Mouse (Mus musculus): Measurements from ENCODE around the gene Mettl16. TPM values are rescaled to one million over a fixed set of nuclear protein-coding genes. Genes with fewer than 3 reads are reported as not detected.
A peak's percentile ranks its signal among the peaks of the same experiment; 100 is the strongest.

The Mettl16 gene
- polyA plus RNA-seq, 1 experiment from 2014 or later: 58.4 TPM

DNA sequence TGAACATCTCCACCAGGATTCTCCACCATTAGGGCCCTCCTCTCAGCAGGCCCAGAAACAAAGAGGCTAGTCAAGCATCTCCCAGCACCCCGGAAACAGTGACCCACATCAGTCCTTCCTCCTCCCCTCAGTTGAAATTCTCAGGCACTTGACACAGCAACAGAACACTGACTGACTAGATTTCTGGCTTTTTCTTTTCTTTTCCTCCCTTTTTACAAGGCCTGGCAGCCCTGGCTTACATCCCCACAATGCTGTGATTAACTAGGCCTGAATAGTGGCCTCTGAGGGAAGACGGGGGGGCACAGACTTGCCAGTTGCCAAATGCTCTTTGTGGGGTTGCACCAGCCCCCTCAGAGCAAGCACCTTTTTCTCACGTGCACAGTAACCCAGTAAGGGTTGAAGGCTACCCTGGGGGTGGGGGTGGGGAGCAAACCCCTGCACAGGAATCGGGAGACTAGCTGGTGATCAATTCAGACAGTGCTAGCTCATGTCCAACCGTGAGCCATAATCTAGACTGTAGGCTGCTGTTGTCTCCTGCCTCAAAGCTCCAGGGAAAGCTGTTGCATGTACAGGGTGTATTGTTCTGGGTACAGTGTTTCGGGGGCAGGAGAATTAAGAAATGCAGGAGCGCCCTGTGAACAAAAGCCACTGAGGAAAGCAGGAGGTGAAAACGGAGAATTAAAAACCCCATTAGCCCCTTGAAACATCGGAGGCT lies 19.1 kb upstream of the Mettl16 start:
- Histone ChIP-seq H3K27ac (no peak overlapping the region), H3K9me3 (no peaks in the 10 kb centered on the region), H3K4me2 (no peak overlapping the region), H3K4me1 (0 out of 2 replicates have a peak, but pooled peaks cover 4% of the 10 kb centered on the region), H3K36me3 (no peaks in the 10 kb centered on the region), H3K9ac (0 out of 2 replicates have a peak overlapping the region, but pooled peaks have one; percentile 49), H3K27me3 (no peaks in the 10 kb centered on the region), H3K4me3 (no peak overlapping the region)
- 55% methylated on average over 9 of the region's 9 CpGs for WGBS
- no peak for ATAC-seq (ENCODE audit: insufficient number of reproducible peaks, insufficient read depth, low FRiP score, low TSS enrichment, low read depth)

DNA sequence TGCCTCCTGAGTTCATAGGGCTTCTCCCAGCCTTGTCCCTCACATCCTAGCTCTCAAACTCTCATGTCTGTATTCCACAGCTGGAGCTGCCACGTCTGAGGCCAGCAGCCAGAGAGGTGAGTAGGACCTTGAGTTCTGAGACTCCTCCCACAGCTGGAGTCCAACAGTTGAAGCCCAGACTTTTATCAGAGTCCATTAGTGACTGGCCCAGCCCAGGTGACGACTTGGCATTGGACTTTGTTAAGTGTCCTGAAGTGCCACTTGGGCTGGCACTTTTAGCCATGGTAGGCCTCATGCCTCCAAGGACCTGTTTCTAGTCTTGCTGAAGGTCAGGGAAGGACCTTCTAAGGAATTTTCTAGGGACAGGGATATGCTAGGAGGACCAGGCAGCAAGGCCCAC lies 14.0 kb upstream of the Mettl16 start:
- no peak overlapping the region for H3K9ac ChIP-seq
- H3K4me1 ChIP-seq: no peaks in the 10 kb centered on the region
- no peak overlapping the region for H3K4me3 ChIP-seq
- no peak for ATAC-seq (ENCODE audit: insufficient number of reproducible peaks, insufficient read depth, low FRiP score, low TSS enrichment, low read depth)
- no peaks in the 10 kb centered on the region for H3K27me3 ChIP-seq
- no peaks in the 10 kb centered on the region for H3K9me3 ChIP-seq
- no peak overlapping the region for H3K27ac ChIP-seq
- H3K36me3 ChIP-seq: no peaks in the 10 kb centered on the region
- no peak overlapping the region for H3K4me2 ChIP-seq
- 58% methylated on average over 2 of the region's 2 CpGs for WGBS

DNA sequence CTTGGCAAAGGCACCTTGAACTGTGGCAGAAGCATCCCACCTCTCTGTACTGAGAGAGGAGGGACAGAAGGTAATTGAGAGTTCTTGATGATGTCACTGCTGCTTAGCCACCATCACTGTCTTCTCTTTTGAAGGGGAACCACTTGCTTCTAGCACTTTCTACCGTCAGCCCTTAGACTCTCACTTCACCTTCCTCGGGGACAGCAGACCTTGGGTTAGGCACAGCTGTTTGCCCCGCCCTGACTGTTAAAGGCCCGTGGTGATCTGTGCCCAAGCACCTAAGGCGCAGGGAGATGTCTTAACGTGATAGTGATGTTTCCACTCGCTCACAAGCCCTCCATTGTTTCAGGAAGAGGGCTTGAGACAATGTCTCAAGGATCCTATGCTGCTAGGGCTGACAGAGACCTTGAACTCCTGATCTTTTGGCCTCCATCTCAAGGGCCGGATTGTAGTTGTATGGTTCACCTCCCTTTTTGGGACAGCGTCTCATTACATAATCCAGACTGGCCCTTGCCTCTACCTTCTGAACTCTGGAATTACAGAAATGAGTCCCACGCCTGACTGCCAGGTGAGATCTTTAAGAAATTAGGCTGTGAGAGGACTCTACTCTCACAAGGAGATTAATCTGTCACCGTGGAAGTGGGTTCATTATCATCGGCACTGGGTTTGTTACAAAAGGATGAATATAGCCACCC lies 9.5 kb upstream of the Mettl16 start:
- Histone ChIP-seq H3K27ac (no peak overlapping the region), H3K4me3 (no peak overlapping the region), H3K36me3 (no peaks in the 10 kb centered on the region), H3K9me3 (no peaks in the 10 kb centered on the region), H3K27me3 (no peaks in the 10 kb centered on the region), H3K4me2 (no peak overlapping the region), H3K9ac (no peak overlapping the region), H3K4me1 (no peaks in the 10 kb centered on the region)
- WGBS: 71% methylated on average over 12 of the region's 12 CpGs
- ATAC-seq (ENCODE audit: insufficient number of reproducible peaks, insufficient read depth, low FRiP score, low TSS enrichment, low read depth): no peak

DNA sequence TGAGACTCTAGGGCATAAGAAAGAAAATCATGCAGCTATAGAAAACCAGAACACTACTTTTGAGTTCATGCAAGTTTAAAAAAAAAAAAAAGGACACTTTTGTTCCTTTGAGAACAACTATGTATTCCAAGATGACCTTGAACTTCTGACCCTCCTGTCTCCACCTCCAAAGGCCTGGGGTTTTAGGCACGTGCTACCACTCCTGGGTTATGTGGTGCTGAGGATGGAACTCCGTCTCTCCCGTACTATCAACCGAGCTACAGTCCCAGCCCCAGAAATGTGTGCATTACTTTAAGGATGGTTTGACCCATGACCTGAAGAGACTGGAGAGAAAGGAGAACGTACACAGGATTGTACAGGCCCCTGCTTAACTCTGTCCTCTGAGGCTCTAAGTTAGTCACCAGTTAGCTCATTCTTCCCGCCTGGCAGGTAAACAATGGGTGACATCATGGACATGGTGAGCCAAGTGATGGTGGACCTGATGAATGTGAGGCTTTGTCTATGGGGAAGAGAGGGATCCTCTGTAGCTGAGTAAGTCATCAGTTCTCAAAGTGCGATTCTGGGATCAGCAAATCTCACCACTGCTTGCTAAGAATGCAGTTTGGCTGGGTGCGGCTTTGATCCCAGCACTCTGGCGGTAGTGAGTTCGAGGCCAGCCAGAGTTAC lies 6.5 kb upstream of the Mettl16 start:
- H3K9me3 ChIP-seq: no peaks in the 10 kb centered on the region
- H3K9ac ChIP-seq: no peak overlapping the region
- H3K4me1 ChIP-seq: no peaks in the 10 kb centered on the region
- H3K4me2 ChIP-seq: no peak overlapping the region
- no peaks in the 10 kb centered on the region for H3K27me3 ChIP-seq
- WGBS: 75% methylated on average over 10 of the region's 10 CpGs
- H3K36me3 ChIP-seq: no peaks in the 10 kb centered on the region
- H3K4me3 ChIP-seq: no peak overlapping the region
- H3K27ac ChIP-seq: no peak overlapping the region
- ATAC-seq (ENCODE audit: insufficient number of reproducible peaks, insufficient read depth, low FRiP score, low TSS enrichment, low read depth): no peak

DNA sequence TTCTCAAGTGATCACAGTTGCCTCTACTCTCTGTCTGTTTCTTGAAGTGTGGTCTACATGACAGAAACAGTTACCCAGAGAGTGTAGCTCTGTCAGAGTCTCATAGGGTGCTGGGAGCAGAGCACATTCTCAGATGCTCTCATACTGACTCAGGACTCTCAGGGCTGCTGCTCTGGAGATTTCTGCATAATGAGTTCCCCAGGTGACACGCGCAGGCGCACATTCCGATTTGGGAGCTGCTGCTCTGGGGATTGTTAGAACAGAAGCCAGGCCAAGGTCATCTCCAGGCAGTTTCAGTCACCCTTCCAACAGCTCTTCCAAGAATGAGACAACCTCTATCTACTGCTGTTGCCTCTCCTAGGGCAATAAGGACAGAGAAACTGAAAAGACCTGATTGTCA lies 3.2 kb upstream of the Mettl16 start:
- no peak overlapping the region for H3K9ac ChIP-seq
- H3K4me3 ChIP-seq: no peak overlapping the region
- WGBS: 91% methylated on average over 4 of the region's 4 CpGs
- H3K27me3 ChIP-seq: no peaks in the 10 kb centered on the region
- no peak overlapping the region for H3K4me2 ChIP-seq
- no peaks in the 10 kb centered on the region for H3K36me3 ChIP-seq
- H3K4me1 ChIP-seq: peaks cover 16% of the 10 kb centered on the region
- ATAC-seq (ENCODE audit: insufficient number of reproducible peaks, insufficient read depth, low FRiP score, low TSS enrichment, low read depth): no peak
- H3K27ac ChIP-seq: no peak overlapping the region
- H3K9me3 ChIP-seq: no peaks in the 10 kb centered on the region

DNA sequence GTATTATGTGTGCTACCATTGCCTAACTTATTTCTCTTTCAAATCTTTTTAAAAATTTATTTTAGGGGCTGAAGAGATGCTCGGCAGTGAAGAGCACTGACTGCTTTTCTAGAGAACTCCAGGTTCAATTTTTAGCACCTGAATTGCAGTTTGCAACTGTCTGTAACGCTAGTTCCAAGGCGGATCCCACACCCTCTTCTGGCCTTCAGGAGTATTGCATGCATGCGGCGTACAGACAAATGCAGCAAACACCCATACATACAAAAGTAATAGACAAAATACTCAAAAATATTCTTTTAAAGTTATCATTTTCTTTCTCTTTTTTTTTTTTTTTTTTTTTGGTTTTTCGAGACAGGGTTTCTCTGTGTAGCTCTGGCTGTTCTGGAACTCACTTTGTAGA lies 2.6 kb upstream of the Mettl16 start:
- Histone ChIP-seq H3K27me3 (no peaks in the 10 kb centered on the region), H3K9me3 (no peaks in the 10 kb centered on the region), H3K4me1 (peaks cover 20% of the 10 kb centered on the region), H3K36me3 (no peaks in the 10 kb centered on the region), H3K4me2 (no peak overlapping the region), H3K4me3 (no peak overlapping the region), H3K9ac (no peak overlapping the region), H3K27ac (no peak overlapping the region)
- WGBS: 35% methylated on average over 6 of the region's 6 CpGs
- ATAC-seq (ENCODE audit: insufficient number of reproducible peaks, insufficient read depth, low FRiP score, low TSS enrichment, low read depth): no peak

DNA sequence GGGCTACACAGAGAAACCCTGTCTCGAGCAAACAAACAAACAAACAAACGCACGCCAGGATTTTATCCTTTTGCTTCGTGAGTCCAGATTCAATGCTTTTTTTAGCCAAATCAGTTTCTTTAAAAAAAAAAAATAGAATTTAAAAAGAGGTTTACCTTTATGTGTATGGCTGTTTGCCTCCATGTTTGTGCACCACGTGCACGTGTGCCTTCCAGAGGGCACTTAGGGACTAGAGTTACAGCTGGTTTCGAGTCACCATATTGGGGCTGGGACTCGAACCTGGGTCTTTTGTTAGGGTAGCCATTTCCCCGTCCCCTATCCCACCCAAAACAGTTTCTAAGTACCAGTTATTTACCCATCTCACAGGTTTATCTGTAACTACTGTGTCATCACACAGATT lies 593 bp upstream of the Mettl16 start:
- peaks cover 20% of the 10 kb centered on the region for H3K36me3 ChIP-seq
- WGBS: 81% methylated on average over 9 of the region's 9 CpGs
- peak overlapping the region; percentile 91 for H3K9ac ChIP-seq

DNA sequence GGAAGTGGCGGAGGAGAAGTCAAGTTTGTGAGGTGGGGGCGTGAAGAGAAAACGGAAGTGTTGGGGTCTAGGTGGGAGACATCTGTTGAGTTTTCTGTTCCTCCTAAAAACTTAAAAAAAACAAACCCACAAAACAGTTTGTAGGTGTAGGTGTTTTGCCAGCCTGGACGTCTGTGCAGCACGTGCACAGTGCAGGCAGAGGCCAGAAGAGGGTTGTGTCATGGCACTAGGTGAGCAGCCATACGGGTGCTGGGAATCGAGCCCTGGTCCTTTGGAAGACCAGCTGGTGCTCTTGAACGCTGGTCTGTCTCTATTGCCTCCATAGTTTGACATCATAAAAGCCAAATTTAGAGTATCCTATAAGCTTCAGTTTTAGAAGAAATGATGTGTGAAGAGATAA lies 604 bp downstream of the Mettl16 start:
- 13% methylated on average over 8 of the region's 8 CpGs for WGBS
- H3K27ac ChIP-seq: peak overlapping the region; percentile 96
- peak overlapping the region; percentile 91 for H3K9ac ChIP-seq
- no peak for ATAC-seq (ENCODE audit: insufficient number of reproducible peaks, insufficient read depth, low FRiP score, low TSS enrichment, low read depth)
- peaks cover 20% of the 10 kb centered on the region for H3K4me1 ChIP-seq
- H3K36me3 ChIP-seq: peaks cover 32% of the 10 kb centered on the region
- peak overlapping the region; percentile 77 for H3K4me2 ChIP-seq
- peak overlapping the region; percentile 91 for H3K4me3 ChIP-seq
- H3K9me3 ChIP-seq: no peaks in the 10 kb centered on the region
- no peaks in the 10 kb centered on the region for H3K27me3 ChIP-seq

More for the DNA sequence above, 593 bp upstream of the Mettl16 start:
- 0 out of 2 replicates have a peak, but pooled peaks have one; percentile 15 for ATAC-seq (ENCODE audit: insufficient number of reproducible peaks, insufficient read depth, low FRiP score, low TSS enrichment, low read depth)
- Histone ChIP-seq H3K9me3 (no peaks in the 10 kb centered on the region), H3K27ac (peak overlapping the region; percentile 96), H3K4me2 (peak overlapping the region; percentile 77), H3K4me1 (peaks cover 20% of the 10 kb centered on the region), H3K27me3 (no peaks in the 10 kb centered on the region), H3K4me3 (peak overlapping the region; percentile 91)

DNA sequence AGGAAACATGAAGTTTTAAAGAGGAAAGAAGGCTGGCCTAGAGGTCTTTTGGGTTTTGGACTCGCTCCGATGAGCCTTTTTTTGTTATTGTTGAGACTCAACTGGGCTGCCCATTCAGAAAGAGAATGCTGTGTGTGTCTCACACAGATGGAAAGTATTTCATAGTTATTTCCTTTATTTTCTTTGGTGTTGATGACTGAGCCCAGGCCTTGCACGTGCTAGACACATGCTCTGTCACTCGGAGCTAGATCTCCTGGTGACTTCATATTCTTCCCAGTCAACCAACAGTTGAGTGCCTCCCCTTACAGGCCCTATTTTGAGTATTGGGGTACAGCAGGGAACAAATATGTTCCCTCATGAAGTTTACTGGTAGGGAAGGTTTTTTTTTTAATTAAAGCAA lies 1.0 kb downstream of the Mettl16 start:
- H3K36me3 ChIP-seq: peaks cover 34% of the 10 kb centered on the region
- ATAC-seq (ENCODE audit: insufficient number of reproducible peaks, insufficient read depth, low FRiP score, low TSS enrichment, low read depth): no peak
- peak overlapping the region; percentile 77 for H3K4me2 ChIP-seq
- no peaks in the 10 kb centered on the region for H3K27me3 ChIP-seq
- 57% methylated on average over 4 of the region's 4 CpGs for WGBS
- H3K27ac ChIP-seq: peak overlapping the region; percentile 96; the same call in 1 of the 2 replicates
- H3K4me3 ChIP-seq: peak overlapping the region; percentile 91
- H3K4me1 ChIP-seq: peaks cover 20% of the 10 kb centered on the region
- no peaks in the 10 kb centered on the region for H3K9me3 ChIP-seq
- peak overlapping the region; percentile 91; the same call in 1 of the 2 replicates for H3K9ac ChIP-seq

DNA sequence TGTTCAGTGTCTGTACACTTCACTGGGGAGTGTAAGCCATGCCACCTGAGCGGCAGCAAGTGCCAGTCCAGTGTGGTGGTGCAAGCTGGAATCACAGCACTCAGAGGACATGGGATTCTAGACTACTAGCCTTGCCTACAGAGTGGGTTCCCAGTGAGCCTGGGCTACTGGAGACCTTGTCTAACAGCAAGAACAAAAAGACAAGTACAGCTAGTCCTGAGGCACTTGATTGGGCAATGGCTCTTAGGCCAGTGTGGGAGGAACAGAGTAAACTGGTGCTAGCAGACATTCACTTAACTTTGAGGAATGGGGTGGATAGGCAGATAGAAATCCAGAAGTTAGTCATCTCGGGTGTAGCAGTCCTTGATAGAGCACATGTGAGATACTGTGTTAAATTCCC lies 1.8 kb downstream of the Mettl16 start:
- no peaks in the 10 kb centered on the region for H3K27me3 ChIP-seq
- no peak overlapping the region for H3K4me3 ChIP-seq
- ATAC-seq (ENCODE audit: insufficient number of reproducible peaks, insufficient read depth, low FRiP score, low TSS enrichment, low read depth): no peak
- WGBS: 87% methylated on average over 2 of the region's 2 CpGs
- H3K27ac ChIP-seq: no peak overlapping the region
- no peaks in the 10 kb centered on the region for H3K9me3 ChIP-seq
- peaks cover 20% of the 10 kb centered on the region for H3K4me1 ChIP-seq
- H3K9ac ChIP-seq: no peak overlapping the region
- peaks cover 42% of the 10 kb centered on the region for H3K36me3 ChIP-seq
- H3K4me2 ChIP-seq: no peak overlapping the region; the same call in 1 of the 2 replicates

DNA sequence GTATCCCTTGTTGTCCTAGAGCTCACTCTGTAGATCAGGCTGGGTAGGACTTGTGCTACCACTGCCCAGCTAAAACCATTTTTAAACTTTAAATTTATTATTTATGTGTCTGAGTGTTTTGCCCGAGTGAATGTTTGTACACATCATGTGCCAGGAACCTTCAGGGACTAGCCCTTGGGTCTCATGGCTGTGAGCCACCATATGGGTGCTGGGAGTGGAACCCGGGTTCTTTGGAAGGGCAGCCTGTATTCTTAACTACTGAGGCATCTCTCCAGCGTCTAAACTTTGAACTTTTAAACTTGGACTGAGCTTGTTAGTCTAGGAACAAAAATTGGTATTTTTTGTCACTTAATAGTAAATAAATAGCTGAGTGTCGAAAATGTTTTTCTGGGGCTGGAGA lies 22.2 kb downstream of the Mettl16 start:
- Histone ChIP-seq H3K4me3 (no peak overlapping the region), H3K9me3 (no peaks in the 10 kb centered on the region; the same call in 1 of the 2 replicates), H3K9ac (no peak overlapping the region), H3K36me3 (peaks cover 87% of the 10 kb centered on the region), H3K4me1 (no peaks in the 10 kb centered on the region), H3K4me2 (no peak overlapping the region), H3K27ac (no peak overlapping the region), H3K27me3 (no peaks in the 10 kb centered on the region)
- ATAC-seq (ENCODE audit: insufficient number of reproducible peaks, insufficient read depth, low FRiP score, low TSS enrichment, low read depth): no peak
- WGBS: 92% methylated on average over 4 of the region's 4 CpGs
